Mouse (Mus musculus): Measurements from ENCODE around the gene Arid1a. TPM values are rescaled to one million over a fixed set of nuclear protein-coding genes. Genes with fewer than 3 reads are reported as not detected.

Gene Arid1a
- polyA plus RNA-seq, 1 experiment: 2.3 TPM

DNA sequence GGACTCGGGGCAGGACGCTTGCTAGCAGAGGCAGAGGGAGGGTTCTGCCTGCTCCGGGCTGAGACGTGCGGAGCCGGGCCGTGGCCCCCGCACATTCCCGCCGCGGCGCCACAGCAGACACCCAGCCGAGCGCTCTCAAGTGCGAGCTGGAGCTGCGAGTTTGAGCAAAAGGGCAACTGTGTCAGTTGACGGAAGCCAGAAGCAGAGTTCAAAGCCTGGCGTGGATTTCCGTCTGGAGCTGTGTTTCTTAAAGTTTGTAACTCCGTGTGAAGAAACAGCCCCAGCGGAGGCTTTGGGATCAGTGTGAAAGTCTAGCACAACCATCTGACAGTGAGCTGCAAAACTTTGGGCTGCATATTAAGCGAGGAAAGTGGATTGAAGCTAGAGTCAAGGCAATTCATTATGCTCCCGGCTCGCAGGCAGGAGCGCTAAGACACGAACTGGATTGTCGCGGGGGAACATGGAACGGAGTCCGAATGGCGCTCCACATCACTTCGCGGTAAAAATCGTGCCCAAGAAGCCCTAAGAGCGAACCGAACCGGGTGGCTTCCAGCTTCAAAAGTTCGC is 783 bp upstream of the Arid1a start:
- no peaks in the 10 kb centered on the region for H3K36me3 ChIP-seq (ENCODE audit: control insufficient read depth)
- no peaks in the 10 kb centered on the region for H3K9me3 ChIP-seq (ENCODE audit: control insufficient read depth, low read length)
- H3K4me1 ChIP-seq (ENCODE audit: control insufficient read depth): peaks cover 37% of the 10 kb centered on the region
- peak overlapping the region; percentile 84 for H3K4me3 ChIP-seq (replicated peaks)
- TF ChIP-seq GATA1 (IDR thresholded peaks at IDR 0.05; ENCODE audit: low read length) (no peak), TAL1 (IDR thresholded peaks at IDR 0.05; ENCODE audit: low read length) (no peak)
- H3K27me3 ChIP-seq (ENCODE audit: control insufficient read depth): peaks cover 8% of the 10 kb centered on the region

DNA sequence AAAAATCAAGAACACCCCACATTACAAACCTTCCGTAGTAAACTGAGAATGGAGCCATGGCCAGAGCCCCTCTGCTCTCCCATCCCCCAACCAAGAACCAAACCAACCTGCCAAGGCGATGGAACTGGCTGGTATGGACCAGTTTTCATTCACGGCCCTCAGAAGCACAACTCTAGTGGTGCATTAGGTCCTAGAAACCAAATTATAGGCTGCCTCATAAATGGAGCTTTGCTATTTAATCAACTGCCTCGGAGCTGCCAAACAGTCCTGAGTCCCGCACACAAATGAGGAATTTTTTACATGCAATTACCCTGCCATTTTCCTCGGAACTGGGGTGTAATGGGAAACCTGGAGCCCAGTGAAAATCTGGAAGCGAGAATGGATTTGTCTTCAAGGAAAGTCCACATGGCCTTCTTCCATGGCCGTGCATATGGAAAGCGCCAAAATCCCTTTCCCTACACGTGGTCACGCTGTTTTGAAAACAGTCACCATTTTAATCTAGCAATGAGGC is 653 bp downstream of the Arid1a start:
- peaks cover 3% of the 10 kb centered on the region; the same call in 1 of the 2 replicates for H3K36me3 ChIP-seq (ENCODE audit: control insufficient read depth)
- H3K27me3 ChIP-seq (ENCODE audit: control insufficient read depth): no peaks in the 10 kb centered on the region
- no peaks in the 10 kb centered on the region for H3K9me3 ChIP-seq (ENCODE audit: control insufficient read depth, low read length)
- H3K4me1 ChIP-seq (ENCODE audit: control insufficient read depth): peaks cover 46% of the 10 kb centered on the region
- TF ChIP-seq TAL1 (IDR thresholded peaks at IDR 0.05; ENCODE audit: low read length): no peak
- no peak for TF ChIP-seq GATA1 (IDR thresholded peaks at IDR 0.05; ENCODE audit: low read length)
- peak overlapping the region; percentile 84 for H3K4me3 ChIP-seq (replicated peaks)

DNA sequence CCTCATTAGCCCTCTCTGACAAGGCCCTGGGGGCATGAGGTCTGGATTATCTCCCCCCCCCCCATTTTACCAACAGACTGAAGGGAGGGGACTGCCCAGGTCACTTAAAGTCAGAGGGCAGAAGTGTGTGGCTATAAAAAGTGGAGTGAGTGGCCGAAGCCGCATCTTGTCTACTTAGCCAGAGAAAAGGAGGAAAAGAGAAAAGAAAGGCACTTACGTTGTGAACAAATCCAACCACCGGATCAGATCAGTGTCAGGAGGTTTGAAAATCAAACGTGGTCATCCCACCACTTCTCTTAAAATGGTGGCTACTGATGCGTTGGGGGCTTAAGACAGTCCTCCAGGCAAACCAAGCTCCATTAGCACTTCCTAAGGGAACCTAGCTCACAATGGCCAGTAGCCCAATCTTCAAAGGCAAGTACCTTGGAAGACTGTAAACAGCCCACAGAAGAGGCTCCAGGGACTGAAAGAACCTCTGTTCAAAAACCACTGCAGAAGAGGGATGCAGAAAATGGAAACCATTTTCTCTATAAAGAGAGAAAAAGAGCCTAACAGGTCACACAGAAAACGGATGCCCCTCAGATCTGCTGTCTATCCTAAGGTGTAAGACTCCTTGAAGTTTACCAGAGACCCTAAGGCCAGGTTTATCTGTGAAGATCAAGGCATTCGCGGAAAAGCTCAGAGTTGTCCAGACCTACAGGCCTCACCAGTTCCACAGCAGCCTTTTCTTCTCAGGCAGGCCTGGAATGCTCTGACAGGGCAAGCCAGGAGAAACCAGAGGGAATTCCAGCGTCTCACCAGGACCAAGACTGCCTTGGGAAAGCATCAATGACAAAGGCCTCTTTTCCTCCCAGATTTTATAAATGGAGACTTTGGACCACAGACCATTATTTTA is 1.5 kb downstream of the Arid1a start:
- Histone ChIP-seq H3K9me3 (ENCODE audit: control insufficient read depth, low read length) (no peaks in the 10 kb centered on the region), H3K4me3 (replicated peaks) (peak overlapping the region; percentile 94), H3K27me3 (ENCODE audit: control insufficient read depth) (no peaks in the 10 kb centered on the region), H3K4me1 (ENCODE audit: control insufficient read depth) (peaks cover 54% of the 10 kb centered on the region), H3K36me3 (ENCODE audit: control insufficient read depth) (peaks cover 8% of the 10 kb centered on the region)
- TF ChIP-seq GATA1 (IDR thresholded peaks at IDR 0.05; ENCODE audit: low read length) (no peak), TAL1 (IDR thresholded peaks at IDR 0.05; ENCODE audit: low read length) (no peak)

GRCm38 (mm10) chr4:133754238-133754637 is 2.3 kb downstream of the Arid1a start:
- Histone ChIP-seq H3K9me3 (ENCODE audit: control insufficient read depth, low read length) (no peaks in the 10 kb centered on the region), H3K36me3 (ENCODE audit: control insufficient read depth) (peaks cover 16% of the 10 kb centered on the region), H3K4me1 (ENCODE audit: control insufficient read depth) (peaks cover 63% of the 10 kb centered on the region), H3K4me3 (replicated peaks) (peak overlapping the region; percentile 94), H3K27me3 (ENCODE audit: control insufficient read depth) (no peaks in the 10 kb centered on the region)
- TF ChIP-seq GATA1 (IDR thresholded peaks at IDR 0.05; ENCODE audit: low read length): no peak
- no peak for TF ChIP-seq TAL1 (IDR thresholded peaks at IDR 0.05; ENCODE audit: low read length)

DNA sequence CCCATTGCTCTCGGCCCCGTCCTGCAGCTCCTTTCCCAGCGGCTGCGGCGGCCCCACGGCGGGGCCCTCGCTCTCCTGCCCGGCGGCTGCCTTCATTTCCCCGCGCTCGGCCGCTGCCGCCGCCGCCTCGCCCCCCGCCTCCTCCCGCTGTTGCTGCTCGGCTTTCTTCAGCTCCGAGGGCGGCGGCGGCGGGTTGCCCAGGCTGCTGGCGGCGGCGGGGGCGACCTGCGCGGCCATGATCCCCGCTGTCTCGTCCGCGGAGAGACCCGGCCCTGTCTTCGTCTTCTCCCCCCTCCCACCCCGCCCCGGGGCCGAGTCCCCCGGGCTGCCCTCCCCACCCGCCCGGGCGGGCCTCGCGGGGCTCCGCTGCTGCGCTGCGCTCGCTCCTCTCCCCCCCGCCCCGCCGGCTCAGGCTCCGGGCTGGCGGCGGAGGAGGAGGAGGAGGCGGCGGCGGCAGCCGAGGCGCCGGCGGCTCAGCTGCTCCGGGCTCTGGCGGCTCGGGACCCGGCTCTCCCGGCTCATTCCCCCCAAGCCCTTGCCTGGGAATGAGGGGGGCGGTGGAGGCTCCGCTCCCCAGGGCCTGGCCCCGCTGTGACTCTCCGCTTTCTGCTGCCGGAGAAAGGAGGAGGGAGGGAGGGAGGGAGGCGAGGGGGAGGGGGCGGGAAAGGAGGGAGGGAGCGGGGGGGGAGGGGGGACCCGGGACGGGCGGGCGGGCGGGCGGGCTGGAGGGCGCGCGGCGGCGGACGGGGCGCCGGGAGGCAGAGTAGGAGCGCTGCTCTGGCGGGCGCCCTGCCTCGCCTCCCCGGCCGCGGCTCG is 3.0 kb downstream of the Arid1a start:
- TF ChIP-seq TAL1 (IDR thresholded peaks at IDR 0.05; ENCODE audit: low read length) (no peak), GATA1 (IDR thresholded peaks at IDR 0.05; ENCODE audit: low read length) (no peak)
- H3K4me3 ChIP-seq (replicated peaks): peak overlapping the region; percentile 94
- H3K9me3 ChIP-seq (ENCODE audit: control insufficient read depth, low read length): no peaks in the 10 kb centered on the region
- peaks cover 23% of the 10 kb centered on the region for H3K36me3 ChIP-seq (ENCODE audit: control insufficient read depth)
- peaks cover 68% of the 10 kb centered on the region for H3K4me1 ChIP-seq (ENCODE audit: control insufficient read depth)
- no peaks in the 10 kb centered on the region for H3K27me3 ChIP-seq (ENCODE audit: control insufficient read depth)

DNA sequence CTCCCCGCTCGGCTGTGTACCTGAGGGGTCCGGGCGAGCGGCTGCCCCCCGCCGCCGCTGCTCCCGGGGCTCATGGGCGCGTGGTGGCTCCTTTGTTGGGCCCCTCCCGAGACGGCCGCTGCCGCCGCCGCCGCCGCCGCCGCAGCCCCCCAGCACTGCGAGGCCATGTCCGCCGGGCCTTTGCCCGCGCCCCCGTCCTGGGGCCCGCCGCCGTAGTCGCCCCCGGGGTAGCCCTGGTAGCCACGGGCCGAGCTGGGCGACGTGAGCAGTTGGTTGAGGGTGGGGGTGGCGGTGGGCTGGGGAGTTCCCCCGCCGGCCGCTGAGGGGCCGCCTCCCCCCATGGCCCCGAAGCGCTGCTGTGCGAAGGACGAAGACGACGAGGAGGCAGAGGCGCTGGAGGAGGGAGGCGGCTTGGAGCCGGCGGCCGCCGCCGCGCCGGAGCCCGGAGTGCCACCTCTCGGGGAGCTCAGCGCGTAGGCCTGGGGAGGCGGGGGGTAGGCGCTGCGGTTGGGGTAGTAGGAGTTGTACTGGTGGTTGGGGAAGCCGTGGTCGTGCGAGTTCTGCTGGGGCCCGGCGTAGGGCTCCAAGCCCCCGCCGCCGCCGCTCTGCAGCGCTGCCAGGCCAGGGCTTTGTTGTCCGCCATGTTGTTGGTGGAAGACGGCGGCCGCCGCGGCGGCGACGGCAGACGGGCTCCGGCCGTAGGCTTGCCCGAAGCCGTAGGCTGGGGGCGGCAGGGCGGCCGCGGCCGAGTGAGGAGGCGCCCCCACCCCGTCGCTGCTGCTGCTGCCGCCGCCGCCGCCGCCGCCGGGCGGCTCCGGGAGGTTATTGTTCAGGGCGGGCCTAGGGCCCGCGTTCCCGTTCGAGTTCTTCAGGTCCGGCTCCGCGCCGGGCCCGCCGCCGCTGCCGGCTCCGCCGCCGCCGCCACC is 3.9 kb downstream of the Arid1a start:
- peaks cover 32% of the 10 kb centered on the region for H3K36me3 ChIP-seq (ENCODE audit: control insufficient read depth)
- H3K9me3 ChIP-seq (ENCODE audit: control insufficient read depth, low read length): no peaks in the 10 kb centered on the region
- H3K27me3 ChIP-seq (ENCODE audit: control insufficient read depth): no peaks in the 10 kb centered on the region
- H3K4me1 ChIP-seq (ENCODE audit: control insufficient read depth): peaks cover 69% of the 10 kb centered on the region
- TF ChIP-seq TAL1 (IDR thresholded peaks at IDR 0.05; ENCODE audit: low read length): no peak
- no peak for TF ChIP-seq GATA1 (IDR thresholded peaks at IDR 0.05; ENCODE audit: low read length)
- peak overlapping the region; percentile 94 for H3K4me3 ChIP-seq (replicated peaks)

DNA sequence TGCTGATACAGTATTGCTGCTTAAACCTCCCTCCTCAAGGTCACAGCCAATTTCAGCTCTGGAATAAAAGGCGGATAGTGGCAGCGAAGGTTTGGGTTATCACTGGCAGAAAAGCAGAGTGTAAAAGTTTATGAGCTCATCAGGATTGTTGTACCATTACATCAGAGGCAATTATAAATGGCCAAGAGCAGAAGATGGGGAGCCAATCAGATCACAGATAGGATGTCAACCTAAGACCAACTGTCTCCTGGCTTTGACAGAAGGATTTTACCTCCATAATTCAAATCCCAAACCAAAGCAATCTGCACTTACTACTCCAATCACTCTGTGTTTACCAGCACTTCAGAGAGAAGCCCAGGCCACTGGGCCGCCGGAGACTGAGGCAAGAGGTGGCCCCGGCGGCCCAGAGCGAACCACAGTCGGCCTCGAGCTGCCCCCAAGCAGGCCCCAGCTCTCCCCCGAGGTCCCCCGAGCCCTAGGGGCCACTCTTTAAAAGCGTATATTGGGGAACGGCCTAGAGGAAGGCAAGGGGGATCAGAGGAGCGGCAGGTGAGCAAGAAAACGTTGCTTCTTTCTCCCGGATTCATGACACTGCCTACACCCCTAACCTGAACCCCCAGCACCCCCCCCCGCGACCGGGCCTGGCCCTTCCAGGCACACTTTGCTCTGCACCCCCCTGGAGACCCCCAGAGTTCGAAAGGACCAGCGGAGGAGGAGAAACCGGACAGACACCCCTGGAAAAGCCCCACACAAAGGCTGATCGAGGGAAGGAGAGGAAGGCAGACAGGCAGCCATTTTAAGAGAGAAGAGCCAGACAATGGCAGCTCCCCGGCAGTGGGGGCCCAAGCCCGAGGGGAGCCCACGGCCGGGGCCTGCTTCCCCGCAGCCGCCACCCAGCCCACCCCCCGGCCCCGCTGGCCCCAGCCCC is 4.8 kb downstream of the Arid1a start:
- no peaks in the 10 kb centered on the region for H3K9me3 ChIP-seq (ENCODE audit: control insufficient read depth, low read length)
- TF ChIP-seq TAL1 (IDR thresholded peaks at IDR 0.05; ENCODE audit: low read length) (no peak), GATA1 (IDR thresholded peaks at IDR 0.05; ENCODE audit: low read length) (0 out of 2 replicates have a peak, but pooled peaks have one; percentile 7)
- peak overlapping the region; percentile 94 for H3K4me3 ChIP-seq (replicated peaks)
- H3K27me3 ChIP-seq (ENCODE audit: control insufficient read depth): no peaks in the 10 kb centered on the region
- H3K4me1 ChIP-seq (ENCODE audit: control insufficient read depth): peaks cover 61% of the 10 kb centered on the region
- H3K36me3 ChIP-seq (ENCODE audit: control insufficient read depth): peaks cover 40% of the 10 kb centered on the region
